Mouse (Mus musculus) C3H10T1/2 (cell line): ENCODE results near the gene Serpinb3b. TPM values are rescaled to one million over a fixed set of nuclear protein-coding genes. Genes with fewer than 3 reads are reported as not detected.

Source experiments
- polyA plus RNA-seq, 2 experiments: library from polyadenylated mRNA; unstranded; fragments of >200 nt; fragmentation: generic; extraction: Trizol; gene quantifications; one replicate each; pipeline ENCODE4 v1.2.1; 2012; ENCODE audit warnings: missing spikeins in 2 of 2

Gene Serpinb3b
- polyA plus RNA-seq = not detected

GRCm38 (mm10) chr1:107278261-107278660 is at the start of gene Serpinb3b, which contains the start of gene Serpinb3c:
Gene Serpinb3b, minus strand, starts transcription at chr1:107278361.
Gene Serpinb3c, minus strand, starts transcription at chr1:107278371.

Other genes with a start within 250 kb of the Serpinb3b start
- not detected for gene Serpinb3a, start 226.1 kb downstream of the Serpinb3b start, polyA plus RNA-seq
- gene Serpinb3d, start 194.9 kb downstream of the Serpinb3b start, polyA plus RNA-seq = not detected
- not detected for gene Serpinb3c, start within 50 bp of the Serpinb3b start, polyA plus RNA-seq
- gene Serpinb11, start 82.8 kb upstream of the Serpinb3b start, polyA plus RNA-seq = not detected
- under 1 TPM in 1 of 2 experiments, not detected in 1; 0.05 TPM for gene Serpinb7, start 121.3 kb upstream of the Serpinb3b start, polyA plus RNA-seq
- gene Serpinb2, start 233.1 kb upstream of the Serpinb3b start, polyA plus RNA-seq = under 1 TPM in 1 of 2 experiments, not detected in 1; 0.02 TPM